Mouse (Mus musculus) liver, postnatal 0 days (tissue): ENCODE results near the gene Dyrk3.

Source experiments
- CTCF ChIP-seq: sonication (generic); IDR thresholded peaks from 2 replicates; pipeline ENCODE4 v1.5.1; 2016; ENCODE audit warnings: antibody characterized with exemption, low read depth
- EP300 ChIP-seq: IDR thresholded peaks from 2 replicates; pipeline ENCODE4 v1.6.1; 2016; ENCODE audit warnings: antibody characterized with exemption, low read depth, mild to moderate bottlenecking

GRCm38 (mm10) chr1:131079762-131080161, 58.4 kb downstream of the Dyrk3 start:
- TF ChIP-seq CTCF: peak; percentile 38
- TF ChIP-seq EP300: no peak
